26 mouse cellular contexts compared by ENCODE assay signal in the genomic region with DNA sequence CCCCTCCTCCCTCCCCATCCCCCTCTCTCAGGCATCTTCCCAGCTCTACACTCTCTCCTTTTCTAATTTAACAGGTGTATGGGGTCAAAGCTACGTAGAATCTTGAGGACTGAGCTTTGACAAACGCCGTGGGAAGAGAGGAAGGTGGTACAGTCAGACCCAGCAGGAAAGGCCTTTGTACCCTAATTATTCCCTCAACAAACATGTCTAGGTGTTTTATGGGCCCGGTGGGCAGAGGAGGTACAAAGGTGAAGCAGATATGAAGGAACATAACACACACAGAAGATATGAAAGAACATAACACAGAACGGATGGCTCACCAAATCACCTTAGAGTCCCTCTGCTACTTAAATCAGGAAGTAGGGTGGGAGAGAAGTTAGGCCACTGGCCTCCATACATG.
"Had no signal": no experiment of that assay in that cellular context is flagged by ENCODE, and none has a peak within 500 bp of the region (broad histone marks: within the 10 kb centered on the region; RNA-seq: fewer than 3 reads in every experiment).

No protein-coding gene starts in this region.

- H3K4me1 ChIP-seq: heart, embryonic 10.5 days; hindbrain, embryonic 15.5 days; kidney, embryonic 15.5 days; limb, embryonic 10.5 days; limb, embryonic 12.5 days; liver, embryonic 13.5 days had no signal

- H3K9ac ChIP-seq: heart, embryonic 12.5 days; hindbrain, embryonic 13.5 days; hindbrain, embryonic 15.5 days; kidney, embryonic 15.5 days; limb, embryonic 12.5 days; liver, embryonic 13.5 days had no signal

- H3K36me3 ChIP-seq: heart, embryonic 10.5 days; heart, embryonic 12.5 days; hindbrain, embryonic 13.5 days; hindbrain, embryonic 15.5 days; kidney, embryonic 15.5 days; limb, embryonic 10.5 days; limb, embryonic 12.5 days; liver, embryonic 13.5 days had no signal

- H3K4me2 ChIP-seq: heart, embryonic 12.5 days; hindbrain, embryonic 13.5 days; hindbrain, embryonic 15.5 days; kidney, embryonic 15.5 days; limb, embryonic 12.5 days; liver, embryonic 11.5 days; liver, embryonic 13.5 days had no signal

- H3K9me3 ChIP-seq: heart, embryonic 10.5 days; heart, embryonic 12.5 days; hindbrain, embryonic 13.5 days; hindbrain, embryonic 15.5 days; kidney, embryonic 15.5 days; limb, embryonic 10.5 days; limb, embryonic 12.5 days; liver, embryonic 13.5 days had no signal

- H3K27ac ChIP-seq: gastrocnemius, adult 2 months; heart, adult 2 months; heart, embryonic 10.5 days; hindbrain, embryonic 13.5 days; hindbrain, embryonic 15.5 days; hindbrain, postnatal 0 days; kidney, embryonic 15.5 days; kidney, postnatal 0 days; layer of hippocampus, adult 2 months; left cerebral cortex, adult 2 months; limb, embryonic 10.5 days; limb, embryonic 12.5 days; liver, embryonic 13.5 days had no signal

- DNase-seq: gastrocnemius, adult 2 months; gastrocnemius, postnatal 10 days; gastrocnemius, postnatal 25 days; heart, adult 11 months; heart, adult 2 months; heart, postnatal 10 days; heart, postnatal 36 days; kidney, adult 11 months; kidney, adult 2 months; kidney, adult 9 months; kidney, postnatal 14 days; kidney, postnatal 36 days; liver; liver, embryonic 13.5 days had no signal

- H3K4me3 ChIP-seq: gastrocnemius, adult 2 months; heart, adult 2 months; heart, embryonic 10.5 days; heart, embryonic 12.5 days; hindbrain, embryonic 13.5 days; hindbrain, embryonic 15.5 days; kidney, embryonic 15.5 days; layer of hippocampus, adult 2 months; left cerebral cortex, adult 2 months; limb, embryonic 10.5 days; limb, embryonic 12.5 days; liver, embryonic 13.5 days had no signal

- ATAC-seq: hindbrain, postnatal 0 days had no signal

- H3K27me3 ChIP-seq: hindbrain, embryonic 13.5 days; hindbrain, embryonic 15.5 days; kidney, embryonic 15.5 days; limb, embryonic 12.5 days; liver, embryonic 13.5 days had no signal
